Mouse (Mus musculus) spleen, adult 18-20 months (tissue): ENCODE data around the gene Ube2r2.
A peak's percentile ranks its signal among the peaks of the same experiment; 100 is the strongest.

Source experiments
- DNase-seq, 2 experiments: peaks; one replicate each; pipeline ENCODE4 v3.0.0; 2022; ENCODE audit warnings: mixed read lengths in 2 of 2

Ube2r2 gene

DNA sequence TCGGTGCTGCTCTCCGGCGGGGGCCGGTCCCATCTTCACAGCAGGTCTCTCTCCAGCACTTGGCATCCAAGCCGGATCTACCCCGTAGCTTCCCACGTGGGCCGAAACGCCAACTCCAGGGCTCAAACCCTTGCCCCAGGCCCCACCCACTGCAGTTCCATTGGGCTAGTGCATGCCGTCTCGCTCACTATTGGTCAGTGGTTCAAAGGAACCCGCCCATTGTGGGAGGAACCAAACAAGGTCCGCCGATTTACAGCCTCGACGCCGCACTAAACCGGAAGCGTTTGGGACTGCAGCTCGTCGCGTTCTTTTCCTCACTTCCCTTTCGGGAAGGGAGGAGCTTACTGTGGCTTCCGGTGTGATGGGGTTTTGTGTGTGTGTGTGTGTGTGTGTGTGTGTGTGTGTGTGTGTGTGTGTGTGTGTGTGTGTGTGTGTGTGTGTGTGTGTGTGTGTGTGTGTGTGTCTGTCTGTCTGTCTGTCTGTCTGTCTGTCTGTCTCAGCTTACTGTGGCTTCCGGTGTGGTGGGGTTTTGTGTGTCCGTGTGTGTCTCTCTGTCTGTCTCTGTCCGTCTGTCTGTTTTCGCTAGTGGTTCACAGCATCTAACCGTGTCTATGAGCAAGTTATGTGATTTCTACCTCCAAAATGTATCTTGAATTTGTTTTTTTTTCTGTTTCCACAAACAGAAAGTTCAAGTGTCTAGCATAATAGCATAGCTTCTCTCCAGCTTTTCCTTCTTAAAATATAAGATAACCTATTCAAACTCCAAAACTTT, 11.2 kb upstream of the Ube2r2 start, which contains the start of gene Nol6:
TSS of gene Nol6 (minus strand) at position 276 of the 772 bp plus-strand sequence.
- DNase-seq, result peak; percentile 89 to 91

DNA sequence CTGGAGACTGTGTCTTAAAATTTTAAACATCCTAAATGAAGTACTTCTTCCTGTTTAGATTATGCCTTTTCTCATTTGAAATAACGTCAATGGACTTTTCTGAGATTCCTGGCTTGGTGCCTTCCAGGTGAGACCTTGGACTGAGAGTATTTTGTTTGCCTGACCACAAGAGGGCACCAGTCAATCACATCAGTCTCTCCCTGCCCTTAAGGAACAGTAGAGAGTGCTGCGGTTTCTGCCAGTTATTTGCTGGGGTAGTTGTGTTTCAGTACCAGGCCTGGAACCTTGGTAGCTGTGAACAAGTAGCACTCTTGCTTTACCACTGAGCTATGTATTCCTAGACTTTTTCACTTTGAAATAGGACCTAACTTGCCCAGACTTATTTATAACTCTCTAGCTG, 6.1 kb upstream of the Ube2r2 start:
- DNase-seq, result peak in 1 of 2 experiments; percentile 40

- no peak for DNase-seq
Measured at GRCm38 (mm10) chr4:41129836-41130235, 5.7 kb upstream of the Ube2r2 start.

DNA sequence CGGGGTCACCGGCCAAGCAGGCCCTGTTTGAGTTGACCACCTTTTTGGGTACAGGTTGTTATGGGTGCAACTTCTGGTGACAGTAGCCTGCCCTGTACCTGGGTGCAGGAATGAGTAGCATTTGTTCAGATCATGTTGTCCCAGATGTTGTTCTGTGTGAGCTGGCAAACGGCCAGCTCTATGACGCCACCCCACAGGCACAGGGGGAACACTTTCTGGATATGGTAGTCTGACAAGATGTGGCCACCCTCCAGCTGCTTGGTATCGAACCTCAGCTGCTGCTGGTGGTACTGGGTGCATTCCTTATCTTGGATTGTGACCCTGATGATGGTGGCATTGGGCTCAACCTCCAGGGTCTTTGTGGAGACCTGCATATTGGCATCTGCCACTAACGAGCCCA, 3.1 kb upstream of the Ube2r2 start:
- no peak for DNase-seq

DNA sequence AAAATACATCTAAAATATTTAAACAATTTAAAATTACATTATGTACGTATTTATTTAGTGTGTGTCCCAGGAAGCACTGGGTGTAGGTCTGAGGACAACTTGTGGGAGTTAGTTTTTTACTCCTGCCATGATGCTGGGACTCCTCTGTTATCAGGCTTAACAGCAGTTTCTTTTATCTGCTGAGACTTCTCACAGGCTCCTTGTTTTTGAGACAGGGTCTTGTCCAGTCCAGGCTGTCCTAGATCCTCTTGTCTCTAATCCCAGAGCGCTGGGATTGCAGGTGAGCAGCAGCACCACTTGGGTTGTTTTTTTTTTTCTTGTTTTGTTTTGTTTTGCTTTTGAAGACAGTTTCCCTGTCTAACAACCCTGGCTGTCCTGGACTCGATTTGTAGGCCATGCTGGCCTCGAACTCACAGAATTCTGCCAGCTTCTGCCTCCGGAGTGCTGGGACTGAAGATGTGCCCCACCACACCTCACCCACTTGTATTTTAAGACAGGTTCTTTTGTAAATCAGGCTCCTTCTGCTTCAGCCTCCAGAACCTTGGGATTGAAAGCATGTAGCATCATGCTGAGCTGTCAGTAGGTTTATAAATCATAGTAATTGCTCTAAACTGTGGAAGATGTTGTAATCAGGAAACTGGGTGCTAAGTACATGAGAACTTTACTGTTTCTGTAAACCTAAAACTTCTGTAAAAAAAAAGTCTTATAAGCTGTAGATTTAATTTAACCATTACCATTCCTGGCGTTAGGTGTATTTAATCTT, 1.8 kb upstream of the Ube2r2 start:
- no peak for DNase-seq

DNA sequence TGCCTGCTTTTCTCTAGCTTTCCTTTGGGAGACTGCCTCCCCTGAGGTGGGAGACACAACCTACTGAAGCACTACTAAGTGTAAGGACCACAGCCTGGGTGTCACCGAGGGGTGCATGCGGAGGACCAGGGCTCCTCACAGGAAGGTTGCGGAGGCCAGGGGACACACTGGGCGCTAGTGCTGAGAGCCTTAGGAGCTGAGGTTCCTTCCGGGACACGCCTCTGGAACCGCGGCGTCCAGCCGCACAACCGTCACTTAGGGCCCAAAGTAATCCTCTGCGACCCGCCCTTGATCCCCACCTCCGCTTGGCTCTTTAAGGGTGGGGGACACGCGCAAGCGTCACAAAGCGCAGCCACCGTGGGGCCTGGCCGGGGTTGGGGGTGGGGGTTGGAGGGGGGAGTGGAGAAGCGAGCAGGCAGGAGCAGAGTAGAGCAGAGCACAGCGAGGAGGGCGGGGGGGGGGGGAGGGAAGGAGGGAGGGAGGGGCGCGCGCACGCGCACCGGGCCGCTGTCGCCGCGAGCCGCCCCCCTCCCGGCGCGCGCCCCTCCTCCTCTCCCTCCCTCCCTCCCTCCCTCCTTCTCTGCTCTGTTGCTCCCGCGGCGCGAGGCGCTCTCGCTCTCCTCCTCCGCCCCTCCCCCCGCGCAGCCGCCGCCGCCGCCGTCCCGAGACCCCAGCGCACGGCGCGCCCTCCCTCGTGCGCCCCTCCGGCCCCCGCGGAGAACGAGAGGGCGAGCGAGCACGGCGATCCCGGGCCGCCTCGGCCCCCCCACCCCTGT, 420 bp upstream of the Ube2r2 start:
- DNase-seq, result peak; percentile 54 to 75

DNA sequence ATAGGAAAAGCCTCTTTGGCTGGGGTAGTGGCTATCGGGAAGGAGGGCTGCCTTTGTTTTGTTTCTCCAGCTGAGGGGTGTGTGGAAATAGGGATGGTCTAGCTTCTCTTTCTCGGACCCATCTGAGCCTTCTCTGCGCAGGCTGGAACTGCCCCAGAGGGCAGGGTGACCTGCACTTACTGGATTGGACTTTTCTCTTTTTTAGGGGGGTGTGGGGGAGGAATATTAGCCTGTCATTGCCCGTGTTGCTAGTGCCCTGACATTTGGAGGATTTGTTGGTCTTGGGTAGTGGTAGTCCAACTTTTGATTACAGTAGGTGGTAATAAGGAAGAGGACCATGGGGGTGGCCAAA, 887 bp downstream of the Ube2r2 start:
- DNase-seq, result peak in 1 of 2 experiments; percentile 22

GRCm38 (mm10) chr4:41136811-41137210, 1.3 kb downstream of the Ube2r2 start:
- no peak for DNase-seq

DNA sequence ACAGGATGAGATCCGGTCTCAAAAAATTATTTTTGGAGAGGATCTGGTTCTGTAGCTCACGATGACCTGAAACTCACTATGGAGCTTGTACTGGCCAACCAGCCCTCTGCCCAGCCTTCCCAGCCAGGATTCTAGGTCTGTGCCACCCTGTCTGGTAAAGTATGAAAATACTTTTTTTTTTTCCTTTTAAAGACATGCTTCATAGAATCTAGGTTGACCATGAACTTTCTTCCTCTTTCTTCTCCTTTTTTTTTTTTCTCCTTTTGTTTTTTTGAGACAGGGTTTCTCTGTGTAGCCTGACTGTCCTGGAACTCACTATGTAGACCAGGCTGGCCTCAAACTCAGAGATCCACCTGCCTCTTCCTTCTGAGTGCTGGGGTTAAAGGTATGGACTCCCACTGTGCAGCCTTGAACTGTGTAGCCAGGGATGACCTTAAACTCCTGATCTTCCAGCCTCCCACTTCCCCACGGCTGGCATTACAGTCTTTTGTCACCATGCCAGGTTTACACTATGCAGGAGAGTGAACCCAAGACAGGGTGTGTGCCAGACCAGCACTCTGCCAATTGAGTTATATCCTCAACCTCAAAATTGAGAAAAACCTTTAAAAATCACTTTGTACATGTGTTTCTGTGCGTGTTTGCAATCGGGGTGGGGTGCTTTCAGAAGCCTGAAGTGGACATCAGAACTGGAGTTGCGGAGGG, 4.8 kb downstream of the Ube2r2 start:
- no peak for DNase-seq

- no peak for DNase-seq
Measured at GRCm38 (mm10) chr4:41142601-41143000, 7.1 kb downstream of the Ube2r2 start.

- DNase-seq, result no peak
Measured at GRCm38 (mm10) chr4:41149891-41150290, 14.3 kb downstream of the Ube2r2 start.

DNA sequence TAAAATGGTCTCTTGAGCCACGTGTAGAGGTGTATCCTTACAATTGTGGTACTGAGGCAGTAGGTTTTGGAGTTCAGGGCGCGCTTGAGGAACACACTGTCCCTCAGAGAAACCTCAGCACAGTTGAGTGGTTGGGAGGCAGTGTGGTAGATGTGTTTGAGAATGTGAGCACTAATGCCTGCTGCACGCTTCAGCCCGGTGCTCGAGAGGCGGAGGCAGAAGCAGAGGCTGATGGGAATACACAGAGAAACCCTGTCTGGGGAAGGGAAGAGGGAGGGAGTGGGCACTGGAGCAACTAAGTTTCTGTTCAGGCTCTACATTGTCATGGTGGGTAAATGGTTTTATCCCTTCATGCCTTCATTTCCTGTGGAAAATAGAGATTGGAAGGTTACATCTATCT, 15.6 kb downstream of the Ube2r2 start:
- DNase-seq, result no peak

DNA sequence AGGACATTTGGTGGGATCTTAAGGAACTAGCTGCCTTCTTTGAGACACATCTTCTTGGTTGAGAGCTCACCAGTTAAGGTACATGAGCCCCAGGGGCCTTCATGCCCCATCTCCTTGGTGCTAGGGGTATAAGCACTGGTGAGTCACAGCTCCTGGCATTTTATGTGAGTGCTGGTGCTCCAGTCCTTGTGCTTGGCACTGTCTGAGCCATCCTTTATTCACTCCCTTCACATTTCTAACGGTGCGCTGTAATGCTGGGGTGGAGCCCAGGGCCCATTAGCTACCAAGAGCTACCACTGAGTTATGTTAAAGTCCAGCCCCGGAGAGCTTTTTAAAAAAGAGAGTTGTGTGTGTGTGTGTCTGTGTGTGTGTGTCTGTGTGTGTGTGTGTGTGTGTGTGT, 17.6 kb downstream of the Ube2r2 start:
- no peak for DNase-seq

DNA sequence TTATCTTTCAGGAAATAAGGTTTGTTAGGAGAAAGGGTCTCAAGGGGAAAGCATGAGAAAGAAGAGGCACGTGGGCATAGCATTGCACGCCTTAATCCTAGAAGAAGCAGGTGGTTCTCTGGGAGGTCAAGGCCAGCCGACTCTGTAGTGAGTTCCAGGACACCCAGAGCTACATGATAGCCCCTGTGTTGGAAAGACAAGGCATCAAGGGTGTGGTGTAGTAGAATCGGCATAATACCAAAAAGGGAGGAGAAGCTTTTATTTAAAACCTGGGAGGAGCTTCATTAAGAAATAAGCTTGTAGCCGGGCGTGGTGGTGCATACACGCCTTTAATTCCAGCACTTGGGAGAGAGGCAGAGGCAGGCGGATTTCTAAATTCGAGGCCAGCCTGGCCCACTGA, 21.4 kb downstream of the Ube2r2 start:
- DNase-seq, result no peak

DNA sequence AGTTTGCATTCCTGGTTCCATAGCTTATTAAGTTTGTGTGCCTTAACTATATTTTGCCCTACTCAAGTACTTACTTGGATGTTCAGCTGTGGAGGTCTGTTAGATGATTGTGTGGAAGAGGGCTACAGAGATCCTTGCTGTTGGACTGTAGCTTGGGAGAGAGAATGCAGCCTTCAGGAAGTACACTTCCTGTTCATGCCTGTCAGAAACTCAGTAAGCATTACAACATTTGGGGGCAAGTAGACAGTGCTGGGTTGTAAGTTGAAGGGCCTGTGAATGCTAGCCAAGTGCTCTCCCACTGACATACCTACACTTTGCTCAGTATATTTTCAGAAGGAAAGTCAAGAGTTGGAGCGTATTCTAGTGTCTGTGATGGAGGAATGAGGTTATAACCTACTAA, 22.7 kb downstream of the Ube2r2 start:
- no peak for DNase-seq

- DNase-seq, result no peak
Measured at GRCm38 (mm10) chr4:41161232-41161631, 25.7 kb downstream of the Ube2r2 start.

- no peak for DNase-seq
Measured at GRCm38 (mm10) chr4:41164974-41165373, 29.4 kb downstream of the Ube2r2 start.

- peak; percentile 11 to 67 for DNase-seq
Measured at GRCm38 (mm10) chr4:41165693-41166475, 30.3 kb downstream of the Ube2r2 start.

DNA sequence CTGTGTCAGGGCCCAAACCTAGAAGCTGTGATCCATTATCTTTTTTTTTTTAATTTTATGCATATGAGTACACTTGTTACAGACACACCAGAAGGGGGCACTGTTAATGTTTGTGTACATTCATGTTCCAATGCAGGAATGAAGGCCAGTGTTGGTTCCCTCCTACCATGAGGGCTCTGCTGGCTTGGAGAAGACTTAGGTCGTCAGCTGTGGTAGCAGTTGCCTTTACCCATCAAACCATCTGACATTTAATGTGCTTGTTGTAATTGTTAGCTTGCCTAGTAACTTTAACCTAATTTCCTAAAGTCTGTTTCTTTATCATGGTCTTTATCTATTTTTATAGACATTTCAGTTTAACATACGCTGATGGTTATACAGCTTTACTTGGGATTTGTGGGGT, 35.4 kb downstream of the Ube2r2 start:
- DNase-seq, result no peak

DNA sequence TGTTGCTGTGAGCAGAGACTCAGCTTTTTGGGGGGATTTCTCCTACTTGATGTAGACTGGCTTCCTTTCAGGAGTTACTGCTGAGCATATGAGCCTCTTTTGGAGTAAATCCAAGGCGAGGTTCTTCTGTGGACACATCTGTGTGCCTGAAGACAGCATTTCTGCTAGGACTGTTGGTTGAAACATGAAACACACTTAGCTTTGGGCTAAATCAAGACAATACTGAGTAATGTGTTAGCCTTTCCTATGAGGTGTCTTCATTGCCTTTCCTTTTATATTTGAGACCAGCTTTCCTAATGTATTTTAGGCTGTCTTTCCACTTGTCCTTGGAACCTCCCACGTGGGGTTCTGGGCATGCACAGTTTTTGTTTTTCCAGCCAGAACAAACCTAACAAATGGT, 39.1 kb downstream of the Ube2r2 start:
- DNase-seq, result no peak

DNA sequence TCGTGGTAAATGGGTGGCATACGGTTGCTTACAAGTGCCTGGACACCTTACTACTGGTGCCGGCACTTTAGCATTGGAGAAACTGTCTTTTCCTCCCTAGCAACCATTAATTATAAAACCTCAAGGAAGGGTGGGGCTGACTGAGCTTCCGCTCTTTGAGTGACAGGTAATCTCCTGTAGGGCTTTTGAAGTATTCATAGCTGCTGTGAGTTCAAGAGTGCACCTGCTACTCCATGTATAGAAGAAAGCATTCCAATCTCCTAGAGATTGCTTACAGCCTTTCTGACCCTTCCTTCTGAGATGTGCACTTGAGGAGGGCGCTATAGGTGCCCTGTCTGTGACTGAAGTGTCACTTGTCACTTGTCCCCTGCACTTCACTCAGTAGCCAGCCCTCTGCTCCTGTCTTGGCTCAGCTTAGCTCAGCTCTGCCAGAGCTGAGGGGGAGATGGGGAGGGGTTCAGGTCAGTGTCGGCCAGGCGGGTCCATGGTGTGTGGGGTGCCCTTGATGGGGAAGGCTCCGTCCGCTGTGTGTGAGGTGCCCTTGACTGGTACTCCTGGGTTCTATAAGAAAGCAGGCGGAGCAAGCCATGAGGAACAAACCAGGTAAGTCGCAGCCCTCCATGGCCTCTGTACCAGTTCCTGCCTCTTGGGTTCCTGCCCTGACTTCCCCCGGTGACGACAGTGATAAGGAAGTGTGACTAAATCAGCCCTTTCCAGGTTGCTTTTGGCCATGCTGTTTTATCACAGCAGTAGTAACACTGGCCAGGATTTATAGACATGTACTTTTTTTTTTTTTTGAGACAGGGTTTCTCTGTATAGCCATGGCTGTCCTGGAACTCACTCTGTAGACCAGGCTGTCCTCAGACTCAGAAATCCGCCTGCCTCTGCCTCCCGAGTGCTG, 44.5 kb downstream of the Ube2r2 start:
- no peak for DNase-seq
